Mouse (Mus musculus) bone marrow macrophage, adult 2 months (primary cell): ENCODE measurements around the gene Ces1b.

Experiments used
- CTCF ChIP-seq: IDR thresholded peaks from 2 replicates; pipeline ENCODE4 v1.5.1; 2012; ENCODE audit warnings: low read depth, mild to moderate bottlenecking, low read length, moderate library complexity
- POLR2A ChIP-seq: IDR thresholded peaks from 2 replicates; pipeline ENCODE4 v1.6.1; 2012; ENCODE audit warnings: mild to moderate bottlenecking, low read depth, low read length, borderline replicate concordance

GRCm38 (mm10) chr8:93014300-93014699 is 65.5 kb downstream of the Ces1b start:
- no peak for TF ChIP-seq CTCF
- TF ChIP-seq POLR2A: no peak
